Mouse (Mus musculus) cerebellum, adult 2 months (tissue): Measurements from ENCODE around the gene Gng12. TPM values are rescaled to one million over a fixed set of nuclear protein-coding genes. Genes with fewer than 3 reads are reported as not detected.

Experiments
- DNase-seq, 2 experiments: peaks; one replicate each; pipeline ENCODE4 v3.0.0; 2021
- H3K27ac ChIP-seq: fragments of 200-500 bp; 2 replicates; pipeline ENCODE4 v1.5.1; 2012; ENCODE audit warnings: low read length, control low read depth, inconsistent platforms; ENCODE audit not compliant: insufficient read depth
- H3K27me3 ChIP-seq: fragments of 200-500 bp; 2 replicates; pipeline ENCODE4 v1.6.1; 2012; ENCODE audit warnings: inconsistent platforms, mild to moderate bottlenecking, low read length, moderate library complexity; ENCODE audit not compliant: control insufficient read depth, insufficient read depth
- H3K4me1 ChIP-seq: fragments of 200-500 bp; 2 replicates; pipeline ENCODE4 v1.6.1; 2011; ENCODE audit warnings: low read length; ENCODE audit not compliant: control insufficient read depth, insufficient read depth
- H3K4me3 ChIP-seq: fragments of 200-500 bp; replicated peaks from 2 replicates; pipeline ENCODE3; 2011; ENCODE audit warnings: mild to moderate bottlenecking, low read depth, low read length, control low read depth; ENCODE audit not compliant: insufficient read depth
- CTCF ChIP-seq: fragments of 200-500 bp; IDR thresholded peaks from 2 replicates; pipeline ENCODE4 v1.5.1; 2011; ENCODE audit warnings: low read depth, mild to moderate bottlenecking, control low read depth, low read length, moderate library complexity, borderline replicate concordance; ENCODE audit not compliant: insufficient read depth
- POLR2A ChIP-seq: fragments of 200-500 bp; IDR thresholded peaks from 2 replicates; pipeline ENCODE4 v1.6.1; 2011; ENCODE audit warnings: low read length, control low read depth, borderline replicate concordance; ENCODE audit not compliant: insufficient read depth
- WGBS: fragments of 180-500 bp; shearing (Covaris S2); methylation state at CpG from one replicate; pipeline ENCODE4 v1.1.7; 2018; 5-methylcytosine and 5-hydroxymethylcytosine counted together
- polyA plus RNA-seq: library from polyadenylated mRNA; depleted of rRNA; stranded (reverse); fragments of >200 nt; gene quantifications from 2 replicates; pipeline ENCODE4 v1.2.3, GENCODE M21; 2012

Gene Gng12
- polyA plus RNA-seq, 1 experiment = 38.1 TPM

DNA sequence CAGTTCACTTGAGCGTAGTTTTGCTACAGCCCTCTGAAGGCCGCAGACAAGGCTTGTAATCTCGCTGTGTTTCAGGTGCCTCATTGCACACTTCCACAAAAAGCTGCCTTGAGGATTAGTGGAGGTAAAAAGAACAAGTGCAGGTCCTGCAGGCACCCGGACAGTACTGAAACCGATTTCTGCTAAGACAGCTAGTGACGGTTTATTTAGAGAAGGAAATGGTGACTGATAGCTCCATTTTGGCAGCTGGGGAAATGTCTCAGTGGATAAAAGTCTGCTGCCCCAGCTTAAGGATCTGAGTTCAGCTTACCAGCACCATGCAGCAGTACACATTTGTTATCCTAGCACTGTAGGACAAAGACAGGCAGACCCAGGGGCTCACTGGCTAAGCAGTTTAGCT lies 45.6 kb downstream of the Gng12 start:
- WGBS = 83% methylated on average over 6 of the region's 6 CpGs
- Histone ChIP-seq H3K4me1 (peaks cover 12% of the 10 kb centered on the region), H3K27ac (no peak overlapping the region), H3K27me3 (no peaks in the 10 kb centered on the region), H3K4me3 (no peak overlapping the region)
- no peak for DNase-seq
- TF ChIP-seq POLR2A (no peak), CTCF (no peak)

DNA sequence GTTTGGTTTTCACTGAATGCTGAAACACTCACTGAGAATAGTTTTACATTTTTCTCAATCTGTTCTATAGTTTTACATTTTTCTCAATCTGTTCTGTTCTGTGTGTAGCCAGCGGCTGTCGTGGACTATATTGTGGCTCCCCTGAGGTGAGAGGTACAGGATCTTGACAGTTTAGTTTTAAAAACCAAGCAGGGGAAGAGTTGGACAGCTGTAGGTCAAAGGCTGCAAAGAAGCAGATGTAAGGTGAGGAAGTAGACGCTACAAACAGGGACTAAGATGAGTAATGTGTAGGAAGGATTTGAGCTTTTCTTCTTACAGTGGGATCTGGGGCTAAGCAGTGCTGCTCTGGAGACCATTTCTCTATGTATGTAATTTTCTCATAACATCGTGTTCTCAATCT lies 46.6 kb downstream of the Gng12 start:
- Histone ChIP-seq H3K27ac (no peak overlapping the region), H3K4me1 (peaks cover 12% of the 10 kb centered on the region), H3K4me3 (no peak overlapping the region), H3K27me3 (no peaks in the 10 kb centered on the region)
- 85% methylated on average over 4 of the region's 4 CpGs for WGBS
- TF ChIP-seq POLR2A (no peak), CTCF (no peak)
- DNase-seq = no peak

DNA sequence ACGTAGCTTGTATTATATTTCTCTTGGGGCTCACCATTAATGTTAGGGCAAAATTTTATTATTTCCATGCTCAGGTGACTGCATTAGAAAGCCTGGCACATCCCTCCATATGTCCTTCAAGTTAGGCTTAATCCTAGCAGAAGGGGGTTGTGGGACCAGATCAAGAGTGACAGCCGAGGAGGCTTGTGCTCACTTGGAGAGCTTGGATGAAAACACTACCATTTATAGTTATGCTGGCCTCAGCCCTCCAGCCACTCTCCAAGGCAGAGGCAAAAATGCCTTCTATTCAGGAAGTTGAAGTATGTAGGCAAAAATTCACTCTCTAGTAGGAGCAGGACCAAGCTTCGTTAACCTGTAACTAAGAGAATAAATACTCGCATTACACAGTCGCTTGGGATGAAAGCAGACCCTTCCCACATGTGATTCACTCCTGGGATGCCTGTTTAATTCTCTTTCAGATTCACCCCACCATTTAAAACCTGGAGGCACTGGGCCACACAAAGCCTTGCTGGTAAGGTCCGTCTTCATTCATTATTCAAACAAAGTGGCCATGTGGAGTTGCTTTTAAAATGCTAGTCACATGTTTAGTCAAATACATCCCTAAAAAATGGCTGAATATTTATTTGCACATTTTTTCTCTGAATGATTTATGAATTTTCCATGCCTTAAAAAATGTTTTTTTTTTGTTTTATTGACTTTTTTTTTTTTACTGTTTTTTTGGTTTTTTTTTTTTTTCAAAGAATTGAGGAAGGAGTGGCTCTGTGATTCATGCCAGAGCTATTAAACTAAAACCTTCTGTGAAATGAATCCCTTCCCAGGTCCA lies 47.4 kb downstream of the Gng12 start:
- no peak for TF ChIP-seq POLR2A
- TF ChIP-seq CTCF = no peak
- Histone ChIP-seq H3K27me3 (no peaks in the 10 kb centered on the region), H3K27ac (no peak overlapping the region), H3K4me3 (no peak overlapping the region), H3K4me1 (peaks cover 12% of the 10 kb centered on the region)
- DNase-seq = no peak
- WGBS = 62% methylated on average over 6 of the region's 6 CpGs

DNA sequence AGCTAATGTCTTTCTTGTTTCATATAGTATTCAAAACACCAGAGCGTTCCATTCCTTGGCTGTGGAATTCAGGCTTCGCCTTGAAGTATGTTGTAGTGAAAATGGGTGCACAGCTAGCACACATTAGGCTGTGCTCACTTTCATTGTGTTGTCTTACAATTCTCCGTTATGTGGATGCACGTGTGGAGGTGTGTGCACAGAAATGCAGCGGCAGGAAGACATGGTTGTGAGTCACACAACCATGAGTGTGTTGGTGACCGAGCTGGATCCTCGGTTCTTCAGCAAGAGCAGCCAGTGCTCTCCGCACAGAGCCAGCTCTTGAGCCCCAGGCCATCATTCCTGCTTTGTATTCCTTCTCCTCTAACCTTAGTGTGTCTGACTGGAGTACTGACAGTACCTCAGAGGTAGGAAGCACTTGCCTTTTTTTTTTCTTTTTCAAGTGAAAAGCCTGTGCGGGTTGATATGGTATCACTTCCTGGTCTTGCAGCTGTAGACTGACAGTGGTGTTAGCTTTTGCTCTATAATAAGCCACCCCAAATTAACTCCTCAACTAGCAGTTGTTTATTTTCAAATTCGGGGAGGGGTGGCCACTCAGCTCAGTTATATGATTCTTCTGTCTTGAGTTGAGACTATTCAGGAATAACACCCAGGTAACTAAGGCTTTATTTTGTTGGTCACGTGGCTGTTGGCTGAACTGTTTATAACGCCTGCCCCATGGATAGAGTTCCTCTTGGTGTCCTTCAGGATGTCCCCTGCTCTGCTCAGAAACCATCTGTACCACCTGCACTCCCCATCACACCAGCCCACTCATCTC lies 48.2 kb downstream of the Gng12 start:
- no peak for TF ChIP-seq POLR2A
- no peak for TF ChIP-seq CTCF
- DNase-seq = no peak
- H3K27me3 ChIP-seq = no peaks in the 10 kb centered on the region
- WGBS = 89% methylated on average over 12 of the region's 12 CpGs
- H3K27ac ChIP-seq = no peak overlapping the region
- no peak overlapping the region for H3K4me3 ChIP-seq
- peaks cover 12% of the 10 kb centered on the region for H3K4me1 ChIP-seq

DNA sequence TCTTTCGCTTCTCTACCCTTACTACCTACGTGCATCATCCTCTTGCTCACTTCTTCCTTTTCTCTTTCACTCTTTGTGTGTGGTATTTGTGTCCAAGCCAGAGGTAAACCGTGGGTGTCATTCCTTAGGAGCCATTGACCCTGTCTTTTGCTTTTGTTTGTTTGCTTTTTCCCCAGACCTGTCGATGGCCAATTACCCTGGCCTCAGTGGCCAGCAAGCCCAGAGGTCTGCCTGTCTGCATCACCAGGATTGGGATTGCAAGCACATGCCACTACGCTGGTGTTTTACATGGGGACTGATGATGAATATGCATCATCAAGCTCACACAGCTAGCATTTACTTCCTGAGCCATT lies 48.8 kb downstream of the Gng12 start:
- 79% methylated on average over 5 of the region's 5 CpGs for WGBS
- no peak for DNase-seq
- H3K27ac ChIP-seq = no peak overlapping the region
- H3K4me1 ChIP-seq = peaks cover 12% of the 10 kb centered on the region
- no peak for TF ChIP-seq CTCF
- no peak for TF ChIP-seq POLR2A
- H3K4me3 ChIP-seq = no peak overlapping the region
- H3K27me3 ChIP-seq = no peaks in the 10 kb centered on the region

DNA sequence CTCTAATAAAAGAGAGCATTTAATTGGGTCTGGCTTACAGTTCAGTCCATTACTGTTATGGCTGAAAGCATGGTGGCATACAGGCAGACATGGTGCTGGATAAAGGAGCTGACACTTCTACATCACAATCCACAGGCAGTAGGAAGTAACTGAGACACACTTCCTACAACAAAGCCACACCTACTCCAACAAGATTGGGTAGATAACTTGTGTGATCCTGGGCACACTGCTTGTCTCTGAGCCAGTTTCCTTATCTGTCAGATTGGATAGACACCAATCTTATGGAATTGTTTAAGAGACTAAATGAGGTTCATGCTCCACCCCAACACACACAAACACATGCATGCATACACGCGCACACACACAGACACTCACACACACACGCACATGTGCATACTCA lies 51.9 kb downstream of the Gng12 start:
- Histone ChIP-seq H3K4me1 (no peaks in the 10 kb centered on the region), H3K4me3 (no peak overlapping the region), H3K27ac (no peak overlapping the region), H3K27me3 (no peaks in the 10 kb centered on the region)
- WGBS = 94% methylated on average over 3 of the region's 3 CpGs
- no peak for DNase-seq
- TF ChIP-seq POLR2A (no peak), CTCF (no peak)

DNA sequence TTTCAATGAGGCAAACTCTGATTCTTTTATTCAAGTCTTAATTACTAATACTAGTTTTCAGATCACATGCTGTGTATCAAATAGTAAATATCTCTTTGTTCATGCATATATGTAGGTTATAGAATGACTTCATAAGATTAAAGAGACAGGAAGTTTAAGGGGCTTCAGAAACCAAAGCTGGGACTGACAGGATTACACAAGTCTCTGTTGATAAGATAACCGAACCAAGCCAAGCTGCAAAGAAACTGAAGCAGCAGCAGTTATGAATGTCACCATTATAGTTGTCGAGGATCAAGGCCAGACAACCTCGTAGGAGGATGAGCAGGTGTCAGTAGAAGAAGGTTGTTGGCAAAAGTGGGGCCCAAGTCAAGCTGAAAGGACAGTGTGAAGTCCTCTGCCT lies 52.7 kb downstream of the Gng12 start:
- DNase-seq = no peak
- no peaks in the 10 kb centered on the region for H3K4me1 ChIP-seq
- no peak overlapping the region for H3K27ac ChIP-seq
- TF ChIP-seq POLR2A (no peak), CTCF (0 out of 2 replicates have a peak, but pooled peaks have one; percentile 2)
- no peak overlapping the region for H3K4me3 ChIP-seq
- no peaks in the 10 kb centered on the region for H3K27me3 ChIP-seq
- WGBS = 79% methylated on average over 3 of the region's 3 CpGs

DNA sequence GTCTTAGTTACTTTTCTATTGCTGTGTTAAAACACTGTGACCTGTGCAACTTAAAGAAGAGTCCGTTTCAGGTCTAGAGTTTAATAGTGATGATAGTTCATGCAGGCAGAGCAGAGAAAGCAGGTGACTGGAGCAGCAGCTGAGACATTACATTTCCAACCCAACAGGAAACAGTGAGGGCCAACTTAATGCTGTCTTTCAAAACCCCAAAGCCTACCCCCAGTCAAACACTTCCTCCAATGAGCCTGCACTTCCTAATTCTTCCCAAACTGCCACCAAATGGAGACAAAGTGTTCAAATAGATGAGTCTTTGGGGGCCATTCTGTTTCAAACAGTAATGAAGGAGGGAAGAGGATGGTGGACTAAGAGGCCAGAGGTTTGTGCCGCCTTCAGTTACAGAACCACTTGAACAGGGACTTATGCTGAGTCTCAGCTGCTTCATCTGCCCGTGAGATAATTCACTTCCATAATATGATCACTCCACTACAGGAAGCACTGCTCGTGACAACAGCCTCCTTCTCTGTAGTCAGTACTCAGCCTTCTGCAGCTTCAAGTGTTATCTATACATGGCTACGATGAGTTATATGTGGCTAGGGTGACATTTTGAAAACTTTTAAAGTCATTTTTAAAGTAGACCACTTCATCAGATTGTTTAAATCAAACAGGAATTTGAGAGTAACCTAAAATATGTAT lies 55.7 kb downstream of the Gng12 start:
- no peak for DNase-seq
- Histone ChIP-seq H3K4me1 (no peaks in the 10 kb centered on the region), H3K27me3 (no peaks in the 10 kb centered on the region), H3K27ac (no peak overlapping the region), H3K4me3 (no peak overlapping the region)
- 92% methylated on average over 5 of the region's 5 CpGs for WGBS
- TF ChIP-seq CTCF (no peak), POLR2A (no peak)
